Mouse (Mus musculus) adipocyte (in vitro differentiated cells): ENCODE data around the gene Tulp3.
A peak's percentile ranks its signal among the peaks of the same experiment; 100 is the strongest.
"Not testable (repeated sequence)": the region's sequence is repeated elsewhere in the genome, so short reads cannot be mapped to it uniquely, and the experiment has no call there.

Experiments
- DNase-seq: peaks from one replicate; pipeline ENCODE4 v3.0.0-alpha.2; 2016; ENCODE audit warnings: low spot score

Gene Tulp3

DNA sequence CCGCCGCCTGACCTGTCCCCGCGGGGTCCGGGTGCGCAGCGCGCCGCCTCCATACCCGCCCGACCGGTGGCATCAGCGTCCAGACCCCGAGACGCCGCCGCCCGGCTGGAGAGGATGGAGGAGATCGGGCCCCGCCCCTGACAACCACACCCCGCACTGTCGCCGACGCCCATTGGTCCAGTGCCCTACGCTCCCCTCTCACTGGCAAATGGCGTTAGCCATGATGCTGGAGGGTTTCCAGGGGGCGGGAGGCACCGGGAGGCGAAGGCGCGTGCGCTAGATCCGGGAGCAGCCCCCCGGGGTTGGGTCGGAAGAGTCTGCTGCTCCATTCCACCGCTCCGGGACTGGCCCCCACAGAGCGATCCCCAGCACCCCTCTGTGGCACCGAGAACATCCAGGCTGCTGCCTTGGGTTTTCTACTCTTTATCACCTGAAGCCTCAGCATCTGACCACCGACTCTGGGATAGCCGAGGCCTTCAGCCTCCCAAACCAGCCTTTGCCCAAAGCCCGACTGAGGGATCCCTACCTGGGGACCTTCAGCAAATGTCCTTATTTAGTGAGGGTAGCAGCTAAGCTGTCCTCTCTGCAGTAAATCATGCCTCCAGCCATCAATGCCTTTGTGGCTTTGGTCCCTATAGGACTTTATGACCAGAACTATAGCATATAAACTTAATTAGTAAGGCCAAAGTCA lies at the start of gene Tulp3:
Gene Tulp3, minus strand, starts transcription at position 126 of the 691 bp plus-strand sequence.
- peak; percentile 98 for DNase-seq

DNA sequence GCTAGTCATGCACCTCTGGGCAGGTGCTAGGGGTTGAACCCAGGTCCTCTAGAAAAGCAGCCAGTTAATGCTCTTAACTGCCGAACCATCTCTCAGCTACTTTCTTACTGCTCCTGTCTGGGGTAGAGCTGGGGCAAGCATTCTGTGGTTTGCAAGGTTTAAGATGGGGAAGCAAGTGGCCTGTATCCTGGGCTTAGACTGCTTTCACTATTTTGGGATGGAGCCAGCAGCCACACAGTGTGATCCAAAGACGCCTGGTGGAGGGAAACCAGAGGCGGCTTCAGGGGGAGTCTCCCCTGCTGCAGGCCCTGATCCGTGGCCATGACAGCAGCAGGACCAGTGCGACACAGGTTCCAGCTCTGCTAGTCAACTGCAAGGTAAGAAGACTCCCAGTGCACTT lies 49.1 kb upstream of the Tulp3 start:
- DNase-seq: no peak

DNA sequence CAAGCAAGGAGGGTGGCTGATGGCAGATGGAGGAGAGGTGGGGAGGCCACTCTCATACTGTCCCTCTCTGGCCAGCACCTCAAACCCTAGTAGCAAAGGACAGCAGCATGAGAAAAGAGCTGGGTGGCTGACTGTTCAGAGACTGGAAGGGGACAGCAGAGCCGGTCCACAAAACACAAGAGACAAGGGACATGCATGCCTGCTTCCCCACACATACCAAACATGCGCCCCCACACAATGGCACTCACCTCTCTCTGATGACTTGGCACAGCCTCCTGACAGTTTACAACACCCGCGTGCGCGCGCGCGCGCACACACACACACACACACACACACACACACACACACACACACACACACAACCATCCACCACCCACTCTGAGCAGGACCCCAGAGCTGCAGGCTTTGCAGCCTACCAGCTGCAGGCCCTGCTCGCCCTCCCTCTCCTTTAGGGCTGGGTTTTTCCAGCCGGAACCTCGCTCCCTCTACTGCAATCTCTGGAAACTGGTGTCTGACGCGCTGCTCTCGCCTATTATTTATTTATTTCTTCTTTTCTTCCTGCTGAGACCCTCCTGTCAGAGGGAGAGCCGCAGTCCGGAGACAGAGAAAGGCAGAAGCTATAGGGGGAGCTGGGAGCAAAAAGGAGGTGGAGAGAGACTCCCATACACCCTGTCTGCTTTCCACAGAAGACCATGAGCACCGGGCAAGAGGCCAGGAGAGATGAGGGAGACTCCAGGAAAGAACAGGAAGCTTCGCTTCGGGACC lies 44.0 kb upstream of the Tulp3 start:
- no peak for DNase-seq

DNA sequence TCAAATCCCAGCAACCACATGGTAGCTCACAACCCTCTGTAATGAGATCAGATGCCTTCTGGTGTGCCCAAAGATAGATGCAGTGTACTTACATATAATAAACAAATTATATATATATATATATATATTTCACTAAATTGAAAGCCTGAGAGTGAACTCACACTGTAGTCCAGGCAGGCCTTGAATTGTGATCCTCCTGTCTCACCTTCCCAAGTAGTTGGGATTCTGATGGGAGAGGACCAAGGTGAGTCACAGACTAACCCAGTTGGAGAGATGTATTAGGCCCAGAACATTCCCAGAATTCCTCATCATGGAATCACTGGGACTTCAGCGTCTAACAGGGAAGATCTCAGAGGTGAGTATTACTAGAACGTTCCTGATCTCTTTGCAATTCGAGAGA lies 43.3 kb upstream of the Tulp3 start, which contains the start of gene Nrip2:
Gene Nrip2, plus strand, starts transcription at position 301 of the 400 bp plus-strand sequence.
- DNase-seq: no peak

DNA sequence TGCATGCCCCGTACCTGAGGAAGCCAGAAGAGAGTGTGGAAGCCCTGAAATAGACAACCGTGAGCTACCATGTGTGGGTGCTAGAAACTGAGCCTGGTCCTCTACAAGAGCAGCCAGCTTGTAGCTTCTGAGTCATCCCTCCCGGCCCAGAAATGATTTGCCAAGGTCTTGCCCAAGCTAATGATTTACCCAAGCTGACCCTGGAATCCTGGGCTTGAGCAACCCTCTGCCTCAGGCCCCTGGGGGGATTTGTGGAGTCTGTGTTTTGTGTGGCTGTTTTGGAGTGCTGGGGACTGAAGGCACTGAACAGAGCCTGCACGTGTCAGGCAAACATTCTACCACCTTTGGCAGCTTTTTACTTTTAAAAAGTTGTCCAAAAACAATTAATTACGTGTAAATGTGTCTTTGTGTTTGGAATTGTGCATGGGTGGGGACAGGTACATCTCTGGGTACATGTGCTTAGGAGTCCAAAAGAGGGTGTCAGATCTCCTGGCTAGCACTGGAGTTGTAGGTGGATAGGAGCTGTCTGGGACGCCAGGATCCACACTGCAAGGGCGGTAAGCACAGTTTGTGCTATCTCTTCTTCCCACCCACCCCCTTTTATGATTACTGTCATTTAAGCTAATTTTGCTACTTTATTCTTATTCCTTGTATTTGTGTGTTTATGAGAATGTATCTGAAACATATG lies 42.1 kb upstream of the Tulp3 start:
- DNase-seq: peak; percentile 67

DNA sequence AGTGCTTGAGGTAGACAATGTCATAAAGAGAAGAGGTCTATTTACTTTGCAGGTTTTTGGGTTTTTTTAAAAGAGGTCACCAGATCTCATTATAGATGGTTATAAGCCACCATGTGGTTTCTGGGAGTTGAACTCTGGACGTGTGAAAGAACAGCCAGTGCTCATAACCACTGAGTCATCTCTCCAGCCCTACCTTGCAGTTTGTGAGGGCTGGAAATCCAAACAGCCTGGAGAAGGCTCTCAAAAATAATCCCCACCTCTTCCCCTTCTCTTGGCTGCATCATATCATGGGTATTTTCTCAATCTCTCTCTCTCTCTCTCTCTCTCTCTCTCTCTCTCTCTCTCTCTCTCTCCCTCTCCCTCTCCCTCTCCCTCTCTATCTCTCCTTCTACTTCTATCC lies 35.0 kb upstream of the Tulp3 start:
- DNase-seq: no peak

DNA sequence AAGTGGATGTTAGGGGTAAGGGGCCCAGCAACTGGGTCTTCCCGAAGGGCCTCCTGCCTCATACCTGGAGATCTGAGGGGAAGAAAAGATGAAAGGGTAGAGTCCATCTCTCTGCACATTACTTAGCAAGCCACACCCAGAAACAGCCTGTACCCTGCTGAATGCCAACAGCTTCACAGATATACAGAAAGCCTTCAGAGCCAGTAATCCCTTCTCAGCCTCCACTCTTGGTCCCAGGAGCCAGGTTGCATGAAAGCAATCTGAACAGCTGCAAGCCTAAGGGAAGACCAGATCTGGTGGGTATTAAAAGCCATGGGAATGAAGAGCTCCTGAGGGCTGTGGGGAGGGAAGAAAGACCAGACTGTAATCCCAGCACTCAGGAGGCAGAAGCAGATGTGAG lies 33.5 kb upstream of the Tulp3 start:
- DNase-seq: no peak

DNA sequence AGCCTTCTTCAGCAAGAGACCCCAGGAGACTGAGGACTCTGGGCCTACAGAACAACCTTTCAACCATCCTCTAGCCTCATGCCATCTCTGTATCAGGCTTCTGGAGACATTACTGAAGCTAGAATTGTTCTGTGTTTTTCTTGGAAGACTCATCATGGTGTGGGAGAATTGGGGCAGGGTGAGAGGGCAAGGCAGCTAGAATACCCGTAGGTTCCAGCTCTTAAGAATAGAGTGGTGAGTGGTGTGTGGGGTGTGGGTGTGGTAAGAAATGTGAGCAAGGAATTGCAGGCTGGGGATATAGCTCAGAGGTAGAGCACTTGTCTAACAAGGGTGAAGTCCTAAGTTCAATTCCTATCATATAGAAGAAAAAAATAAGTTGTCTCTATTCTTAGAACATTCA lies 29.4 kb upstream of the Tulp3 start:
- DNase-seq: peak; percentile 38

DNA sequence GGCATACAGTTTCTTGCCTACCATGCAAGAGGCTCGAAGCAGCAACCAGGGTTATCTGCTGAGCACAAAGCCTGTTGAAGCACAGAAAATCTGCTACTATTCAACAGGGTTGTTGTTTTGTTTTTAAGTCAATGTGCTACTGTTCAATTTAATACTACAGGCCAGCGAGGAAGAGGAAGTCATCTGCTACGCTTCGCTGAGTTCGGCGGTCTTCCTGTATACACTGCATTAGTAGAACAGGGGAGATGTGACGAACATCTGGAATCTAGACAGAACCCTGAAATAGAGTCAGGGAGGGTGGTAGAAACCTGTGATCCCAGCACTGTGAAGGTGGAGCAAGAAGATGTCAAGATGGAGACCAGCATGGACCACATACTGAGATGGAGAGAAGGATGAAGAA lies 28.1 kb upstream of the Tulp3 start:
- no peak for DNase-seq

DNA sequence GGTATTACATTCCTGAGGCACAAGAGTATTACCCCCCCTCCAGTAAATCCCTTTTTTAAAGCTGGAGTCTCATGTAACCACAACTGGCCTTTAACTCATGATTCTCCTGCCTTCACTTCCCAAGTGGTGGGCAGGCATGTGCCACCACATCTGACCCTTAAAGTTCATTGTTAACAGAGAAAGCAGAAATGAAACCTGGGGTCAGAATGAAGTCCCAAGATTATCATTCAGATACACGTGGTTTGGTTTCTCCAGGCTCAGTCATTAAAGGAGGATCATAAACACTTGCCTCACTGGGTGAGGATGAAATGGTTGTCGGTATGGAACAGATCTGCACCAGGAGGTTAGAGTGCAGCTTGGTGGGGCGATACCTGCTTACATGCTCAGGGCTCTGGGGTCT lies 25.6 kb upstream of the Tulp3 start:
- DNase-seq: no peak

DNA sequence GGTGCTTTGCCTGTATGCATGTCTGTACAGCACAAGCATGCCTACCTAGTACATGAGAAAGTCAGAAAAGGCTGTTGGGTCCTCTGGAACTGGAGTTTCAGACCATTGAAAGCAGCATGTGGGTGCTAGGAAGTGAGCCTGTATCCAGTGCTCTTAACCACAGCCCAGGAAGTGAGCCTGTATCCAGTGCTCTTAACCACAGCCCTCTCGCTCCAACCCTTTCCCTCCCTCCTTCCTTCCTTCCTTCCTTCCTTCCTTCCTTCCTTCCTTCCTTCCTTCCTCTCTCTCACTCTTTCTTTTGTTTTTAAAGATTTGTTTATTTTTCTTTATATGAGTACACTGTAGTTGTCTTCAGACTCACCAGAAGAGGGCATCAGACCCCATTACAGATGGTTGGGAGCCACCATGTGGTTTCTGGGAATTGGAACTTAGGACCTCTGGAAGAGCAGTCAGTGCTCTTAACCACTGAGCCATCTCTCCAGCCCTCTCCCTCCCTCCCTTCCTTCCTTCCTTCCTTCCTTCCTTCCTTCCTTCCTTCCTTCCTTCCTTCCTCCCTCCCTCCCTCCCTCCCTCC lies 25.0 kb upstream of the Tulp3 start:
- DNase-seq: not testable (repeated sequence)

DNA sequence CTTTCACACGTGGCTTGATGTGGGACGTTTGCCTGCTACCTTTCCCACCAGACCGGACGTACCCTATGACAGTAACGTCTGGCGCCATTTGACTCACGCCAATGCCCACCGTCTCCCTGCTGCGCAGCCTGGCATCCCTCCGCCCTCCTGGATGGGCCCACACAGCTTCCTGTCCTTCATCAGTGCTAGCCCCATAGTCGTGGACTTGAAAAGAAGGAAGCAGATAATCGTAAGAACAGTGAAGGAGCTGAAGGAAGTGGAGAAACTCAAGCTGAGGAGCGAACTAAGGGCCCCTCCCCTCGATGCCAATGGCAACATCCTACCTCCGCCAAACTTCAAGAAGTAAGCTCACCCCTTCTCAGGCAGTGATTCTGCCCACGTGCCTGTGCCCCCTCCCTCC lies 24.0 kb upstream of the Tulp3 start:
- DNase-seq: no peak

DNA sequence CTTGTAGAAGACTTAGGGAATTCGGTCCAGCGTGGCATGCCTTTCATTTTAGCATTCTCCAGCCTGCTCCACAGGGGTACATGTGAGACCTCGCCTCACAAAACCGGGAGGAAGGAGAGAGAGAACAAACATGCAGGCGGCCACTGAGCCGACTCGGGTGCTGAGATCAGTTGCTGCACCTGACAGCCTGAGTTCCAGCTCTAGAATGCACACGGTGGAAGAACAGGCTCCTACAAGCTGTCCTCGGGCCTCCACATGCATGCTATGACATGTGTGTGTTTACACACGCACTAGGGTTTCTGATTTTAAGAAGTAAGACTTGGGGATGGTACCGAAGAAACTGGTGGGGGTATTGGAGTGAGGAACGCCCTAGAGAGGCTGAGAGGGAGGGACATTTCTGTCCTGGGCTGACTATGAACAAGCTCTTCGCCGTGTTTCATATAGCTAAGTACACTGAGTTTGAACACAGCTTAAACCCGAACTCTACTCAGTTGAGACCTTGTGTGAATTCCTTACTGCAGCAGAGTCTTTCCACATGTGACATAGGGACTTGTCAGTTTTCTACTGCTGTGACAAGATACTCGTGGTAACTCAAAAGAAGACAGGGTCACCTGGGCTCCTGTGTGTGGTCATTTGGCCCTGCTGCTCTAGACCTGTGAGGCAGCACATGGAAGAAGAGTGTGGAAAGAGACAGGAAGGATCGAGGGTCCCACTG lies 20.9 kb upstream of the Tulp3 start:
- DNase-seq: no peak

DNA sequence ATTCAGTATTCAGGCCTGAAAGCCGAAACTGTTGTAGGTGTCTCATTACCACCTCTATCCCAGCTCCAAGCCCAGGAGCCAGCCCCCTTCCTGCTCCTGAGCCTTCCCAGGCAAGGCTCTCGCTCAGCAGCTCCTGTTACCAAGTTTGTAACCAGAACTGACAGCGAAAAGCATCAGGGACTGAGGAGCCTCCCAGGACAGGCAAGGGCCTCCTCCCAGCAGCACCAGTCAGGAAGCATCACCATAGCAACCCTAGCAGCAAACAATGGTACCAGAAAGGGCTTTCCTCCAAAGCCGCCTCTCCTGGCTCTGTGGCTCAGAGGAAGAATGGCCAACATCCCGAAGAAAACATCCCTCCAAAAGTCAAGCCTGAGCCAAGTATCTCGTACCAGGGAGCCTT lies 19.5 kb upstream of the Tulp3 start, which contains the start of the genes Tex52 and Gm44596:
Gene Tex52, plus strand, starts transcription at position 265 of the 400 bp plus-strand sequence.
Gene Gm44596, plus strand, starts transcription at position 312 of the 400 bp plus-strand sequence.
- DNase-seq: no peak

DNA sequence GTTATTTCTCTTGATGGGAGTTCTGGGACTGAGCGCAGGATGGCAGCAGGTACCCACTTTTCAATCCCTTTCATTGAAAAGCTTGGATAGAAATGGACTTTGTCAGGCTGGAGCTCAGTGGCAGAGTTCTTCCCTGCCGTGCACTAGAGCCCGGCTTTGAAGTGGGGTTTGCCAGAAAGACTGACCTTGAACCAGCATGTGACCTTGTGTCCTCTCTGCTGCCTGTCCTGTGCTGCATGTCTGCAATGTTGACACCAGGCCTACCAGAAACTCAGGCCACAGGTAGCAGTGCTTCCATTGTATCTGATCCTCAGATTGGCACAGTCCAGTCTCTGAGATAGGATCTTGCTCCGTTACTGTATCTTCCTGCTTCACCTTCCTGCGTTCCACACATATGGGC lies 14.4 kb upstream of the Tulp3 start:
- DNase-seq: no peak

DNA sequence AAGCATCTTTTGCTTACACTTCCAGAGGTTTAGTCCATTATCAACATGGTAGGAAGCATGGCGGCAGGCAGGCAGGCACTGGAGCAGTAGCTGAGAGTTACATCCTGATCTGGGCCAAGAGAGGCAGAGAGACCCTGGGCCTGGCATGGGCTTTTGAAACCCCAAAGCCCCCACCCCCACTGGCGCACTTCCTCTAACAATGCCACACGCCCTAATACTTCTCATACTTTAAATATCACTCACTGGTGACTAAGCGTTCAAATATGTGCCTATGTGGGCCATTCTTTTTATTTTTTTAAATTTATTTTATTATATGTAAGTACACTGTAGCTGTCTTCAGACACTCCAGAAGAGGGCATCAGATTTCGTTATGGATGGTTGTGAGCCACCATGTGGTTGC lies 10.8 kb upstream of the Tulp3 start:
- DNase-seq: no peak

DNA sequence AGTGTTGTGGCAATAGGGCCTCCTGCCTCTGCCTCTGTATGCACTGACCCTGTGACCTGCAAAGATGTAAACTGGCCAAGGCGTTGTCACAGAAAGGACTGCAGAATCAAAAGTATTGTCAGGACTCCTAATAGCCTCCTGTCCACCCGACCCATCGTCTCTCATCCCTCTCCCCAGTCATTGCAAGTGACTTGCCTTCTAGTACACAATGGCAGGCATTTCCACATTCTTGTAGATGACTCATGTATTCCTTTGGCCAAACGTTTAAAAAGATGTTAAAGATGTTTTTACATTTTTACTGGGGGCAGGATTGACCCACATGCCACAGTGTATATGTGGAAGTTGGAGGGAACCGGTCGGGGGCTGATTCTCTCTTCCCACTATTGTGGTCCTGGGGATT lies 9.1 kb upstream of the Tulp3 start:
- DNase-seq: peak; percentile 30

DNA sequence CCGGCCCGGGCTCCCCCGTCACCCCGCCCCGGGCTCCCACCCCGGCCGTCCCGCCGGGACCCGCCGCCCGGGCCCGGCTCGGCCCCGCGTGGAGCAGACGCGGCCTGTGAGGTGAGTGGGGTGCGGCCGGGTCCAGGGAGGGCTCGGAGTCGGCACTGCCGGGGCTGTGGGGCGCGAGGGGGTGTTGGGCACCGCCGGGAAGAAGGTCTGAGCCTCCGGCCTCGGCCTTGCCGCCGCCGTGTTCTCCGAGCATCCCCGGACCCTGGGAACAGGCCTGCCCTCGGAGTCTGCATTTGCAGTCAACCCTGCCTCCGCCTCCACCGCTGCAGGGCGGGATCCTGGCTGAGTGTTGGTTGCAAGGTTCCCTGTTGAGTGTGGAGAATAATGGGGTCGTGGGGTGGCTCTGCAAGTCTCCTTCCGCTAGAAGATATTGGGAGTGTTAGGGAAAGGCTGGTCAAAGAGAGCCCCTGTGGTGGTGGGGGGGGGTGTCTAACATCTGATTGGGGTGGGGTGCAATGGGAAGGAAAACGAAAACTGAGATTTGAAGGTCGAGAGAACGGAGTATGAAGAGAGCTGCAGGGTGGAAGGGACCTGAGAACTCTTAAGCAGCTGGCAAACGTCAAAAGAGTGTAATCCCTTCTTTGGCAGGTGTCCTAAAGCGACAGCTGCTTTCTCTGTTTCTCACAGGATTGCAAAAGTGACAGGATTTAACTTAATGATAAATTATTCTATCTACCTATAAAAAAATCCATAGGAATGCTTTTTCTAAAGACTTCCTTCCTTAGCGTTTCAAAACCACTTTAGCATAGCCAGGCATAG lies 7.6 kb upstream of the Tulp3 start:
- peak; percentile 42 for DNase-seq

DNA sequence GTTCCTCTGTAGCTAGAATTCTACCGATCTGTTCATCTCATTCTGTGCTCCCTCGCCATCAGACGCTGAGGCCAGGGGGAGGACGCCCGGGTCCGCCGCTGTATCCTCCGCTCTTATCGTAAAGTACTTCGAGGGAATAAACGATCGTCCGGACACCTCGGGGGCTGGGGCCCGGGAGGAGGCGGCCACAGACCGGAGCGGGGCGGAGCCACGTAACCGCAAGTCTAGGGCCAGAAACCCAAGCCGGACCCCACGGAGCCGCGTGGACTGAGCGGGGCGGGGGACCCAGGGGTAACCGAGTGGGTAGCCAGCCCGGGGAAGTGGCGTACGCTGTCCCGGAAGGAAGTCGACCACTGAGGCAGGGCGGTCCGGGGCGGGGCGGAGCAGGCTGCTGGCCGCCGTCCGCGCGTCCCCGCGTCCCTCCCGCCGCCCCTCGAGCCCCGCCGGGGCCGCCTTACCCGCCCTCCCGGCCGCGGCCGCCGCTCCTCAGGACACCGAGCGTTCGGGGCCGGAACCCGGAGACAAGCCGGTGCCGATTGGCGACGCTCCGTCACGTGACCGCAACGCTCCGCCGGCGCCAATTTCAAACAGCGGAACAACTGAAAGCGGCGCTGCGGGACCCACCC lies 6.8 kb upstream of the Tulp3 start, which contains the start of the genes Rhno1 and Foxm1:
Gene Rhno1, minus strand, starts transcription at position 531 of the 626 bp plus-strand sequence.
Gene Foxm1, plus strand, starts transcription at position 587 of the 626 bp plus-strand sequence.
- DNase-seq: peak; percentile 84

DNA sequence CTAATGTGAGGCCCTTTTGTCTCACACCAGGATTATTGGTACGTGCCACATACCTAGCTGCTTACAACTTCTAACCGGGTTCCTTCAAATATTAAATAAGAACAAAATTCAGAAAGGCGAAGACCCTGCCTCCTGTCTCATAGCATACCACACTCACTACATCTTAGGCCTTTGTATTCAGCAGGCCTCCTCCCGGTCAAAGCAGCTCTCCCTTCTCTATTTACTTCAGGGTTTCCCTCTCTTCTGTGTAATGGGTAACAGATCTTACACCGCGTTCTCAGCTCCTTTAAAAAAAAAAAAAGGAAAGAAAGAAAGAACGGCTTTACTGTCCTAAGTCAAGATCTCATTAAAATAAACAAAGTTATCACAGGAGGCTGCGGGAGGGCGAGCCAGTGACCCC lies 6.2 kb upstream of the Tulp3 start:
- peak; percentile 42 for DNase-seq
